Mouse (Mus musculus): Measurements from ENCODE around the gene Frem1. TPM values are rescaled to one million over a fixed set of nuclear protein-coding genes. Genes with fewer than 3 reads are reported as not detected.

Gene Frem1
- total and polyA plus RNA-seq, 3 experiments: not detected

GRCm38 (mm10) chr4:82884636-82885534 is 167.3 kb downstream of the Frem1 start, which contains the start of gene Cer1:
Cer1 (minus strand) TSS chr4:82885148.
- H3K9me3 ChIP-seq (replicated peaks; ENCODE audit: low read length): no peaks in the 10 kb centered on the region
- in situ Hi-C loops (cut with MboI; ENCODE audit: low pct_ligation_motif_present, low pct_unique_long_range_greater_than_20kb, low sequenced_read_pairs) (no loop called here), dilution Hi-C loops (cut with MboI; ENCODE audit: extremely low pct_ligation_motif_present, extremely low pct_unique_long_range_greater_than_20kb, low sequenced_read_pairs) (no loop called here)
- no peaks in the 10 kb centered on the region for H3K79me2 ChIP-seq (replicated peaks; ENCODE audit: control insufficient read depth, extremely low read depth, insufficient read depth, poor library complexity, severe bottlenecking)
- no peak within 1 kb of the TSS for H3K9ac ChIP-seq (ENCODE audit: insufficient read depth, low read depth)
- TF ChIP-seq ELF1 (IDR thresholded peaks at IDR 0.05; ENCODE audit: low read depth, low read length) (no peak), GABPA (IDR thresholded peaks at IDR 0.05; ENCODE audit: insufficient replicate concordance, low read depth, low read length) (no peak)
- 0 out of 4 replicates have a peak, but pooled peaks cover 0 to 2% of the 10 kb centered on the region in 2 experiments for H3K4me1 ChIP-seq (ENCODE audit: control insufficient read depth in 1 of 2, insufficient read depth in 2 of 2)
- no peaks in the 10 kb centered on the region for H3K27me3 ChIP-seq (replicated peaks)
- H3K36me3 ChIP-seq (replicated peaks in 1 of 2; ENCODE audit: control insufficient read depth in 1 of 2, insufficient read depth in 1 of 2, low read length in 1 of 2): no peaks in the 10 kb centered on the region
- no peak for DNase-seq (ENCODE audit: extremely low read depth)
- no peak within 1 kb of the TSS for H3K4me3 ChIP-seq (replicated peaks in 1 of 3; ENCODE audit: low read depth in 2 of 3, low read length in 2 of 3, poor library complexity in 1 of 3)
- no peak within 1 kb of the TSS for H3K4me2 ChIP-seq (ENCODE audit: insufficient read depth, low read depth, poor library complexity, severe bottlenecking)
- no peak within 1 kb of the TSS for H3K27ac ChIP-seq (ENCODE audit: insufficient read depth, low read depth)

GRCm38 (mm10) chr4:82882500-82882899 is 169.6 kb downstream of the Frem1 start:
- DNase-seq (ENCODE audit: extremely low read depth): peak; percentile 12
- Histone ChIP-seq H3K4me2 (ENCODE audit: insufficient read depth, low read depth, poor library complexity, severe bottlenecking) (no peak overlapping the region), H3K27me3 (replicated peaks) (no peaks in the 10 kb centered on the region), H3K9me3 (replicated peaks; ENCODE audit: low read length) (no peaks in the 10 kb centered on the region), H3K36me3 (replicated peaks in 1 of 2; ENCODE audit: control insufficient read depth in 1 of 2, insufficient read depth in 1 of 2, low read length in 1 of 2) (no peaks in the 10 kb centered on the region), H3K9ac (ENCODE audit: insufficient read depth, low read depth) (no peak overlapping the region), H3K27ac (ENCODE audit: insufficient read depth, low read depth) (no peak overlapping the region), H3K79me2 (replicated peaks; ENCODE audit: control insufficient read depth, extremely low read depth, insufficient read depth, poor library complexity, severe bottlenecking) (no peaks in the 10 kb centered on the region), H3K4me3 (replicated peaks in 1 of 3; ENCODE audit: low read depth in 2 of 3, low read length in 2 of 3, poor library complexity in 1 of 3) (no peak overlapping the region), H3K4me1 (ENCODE audit: control insufficient read depth in 1 of 2, insufficient read depth in 2 of 2) (0 out of 4 replicates have a peak, but pooled peaks cover 0 to 2% of the 10 kb centered on the region in 2 experiments)
- dilution Hi-C loops (cut with MboI; ENCODE audit: extremely low pct_ligation_motif_present, extremely low pct_unique_long_range_greater_than_20kb, low sequenced_read_pairs): no loop called here
- TF ChIP-seq CTCF (conservative IDR thresholded peaks at IDR 0.05 in 1 of 2, IDR thresholded peaks at IDR 0.05 in 1 of 2; ENCODE audit: low read depth in 2 of 2, low read length in 2 of 2): peak in 1 of 2 experiments; percentile 69; a peak in 2 of 4 replicates
- no peak for TF ChIP-seq ETS1 (conservative IDR thresholded peaks at IDR 0.05; ENCODE audit: low read depth, low read length)
- peak; percentile 40 for TF ChIP-seq RAD21 (IDR thresholded peaks at IDR 0.05; ENCODE audit: low read depth, low read length)
- TF ChIP-seq EP300 (IDR thresholded peaks at IDR 0.05; ENCODE audit: low read length): no peak
- TF ChIP-seq TCF12 (IDR thresholded peaks at IDR 0.05; ENCODE audit: low read depth, low read length): no peak
- TF ChIP-seq SMC3 (IDR thresholded peaks at IDR 0.05; ENCODE audit: low read depth, low read length): peak; percentile 47; the same call in 1 of the 2 replicates
- in situ Hi-C loops (cut with MboI; ENCODE audit: low pct_ligation_motif_present, low pct_unique_long_range_greater_than_20kb, low sequenced_read_pairs): no loop called here

- H3K79me2 ChIP-seq (replicated peaks; ENCODE audit: control insufficient read depth, extremely low read depth, insufficient read depth, poor library complexity, severe bottlenecking): no peaks in the 10 kb centered on the region
These were observed 170.8 kb downstream of the Frem1 start for GRCm38 (mm10) chr4:82881366-82881765.

More at GRCm38 (mm10) chr4:82881366-82881765, 170.8 kb downstream of the Frem1 start:
- Histone ChIP-seq H3K27me3 (replicated peaks) (no peaks in the 10 kb centered on the region), H3K36me3 (replicated peaks in 1 of 2; ENCODE audit: control insufficient read depth in 1 of 2, insufficient read depth in 1 of 2, low read length in 1 of 2) (no peaks in the 10 kb centered on the region), H3K4me2 (ENCODE audit: insufficient read depth, low read depth, poor library complexity, severe bottlenecking) (no peak overlapping the region), H3K27ac (ENCODE audit: insufficient read depth, low read depth) (no peak overlapping the region), H3K9me3 (replicated peaks; ENCODE audit: low read length) (no peaks in the 10 kb centered on the region), H3K9ac (ENCODE audit: insufficient read depth, low read depth) (no peak overlapping the region), H3K4me1 (ENCODE audit: control insufficient read depth in 1 of 2, insufficient read depth in 2 of 2) (0 out of 4 replicates have a peak, but pooled peaks cover 0 to 2% of the 10 kb centered on the region in 2 experiments), H3K4me3 (replicated peaks in 1 of 3; ENCODE audit: low read depth in 2 of 3, low read length in 2 of 3, poor library complexity in 1 of 3) (no peak overlapping the region)
- DNase-seq (ENCODE audit: extremely low read depth): no peak
- TF ChIP-seq ZMIZ1 (IDR thresholded peaks at IDR 0.05; ENCODE audit: low read depth, low read length): no peak
- no peak for TF ChIP-seq ZNF384 (IDR thresholded peaks at IDR 0.05; ENCODE audit: low read depth, low read length)
- in situ Hi-C loops (cut with MboI; ENCODE audit: low pct_ligation_motif_present, low pct_unique_long_range_greater_than_20kb, low sequenced_read_pairs) (no loop called here), dilution Hi-C loops (cut with MboI; ENCODE audit: extremely low pct_ligation_motif_present, extremely low pct_unique_long_range_greater_than_20kb, low sequenced_read_pairs) (no loop called here)

Data from CH12.LX (cell line).